Mouse (Mus musculus) mature B cell (primary cell): ENCODE results near the gene Gpr89.

ENCODE experiments used
- in situ Hi-C: fragments of 300-500 bp; cut with MboI; formaldehyde crosslinking; loops from 2 replicates; pipeline ENCODE4 v1.14.3; 2019

Gene Gpr89

DNA sequence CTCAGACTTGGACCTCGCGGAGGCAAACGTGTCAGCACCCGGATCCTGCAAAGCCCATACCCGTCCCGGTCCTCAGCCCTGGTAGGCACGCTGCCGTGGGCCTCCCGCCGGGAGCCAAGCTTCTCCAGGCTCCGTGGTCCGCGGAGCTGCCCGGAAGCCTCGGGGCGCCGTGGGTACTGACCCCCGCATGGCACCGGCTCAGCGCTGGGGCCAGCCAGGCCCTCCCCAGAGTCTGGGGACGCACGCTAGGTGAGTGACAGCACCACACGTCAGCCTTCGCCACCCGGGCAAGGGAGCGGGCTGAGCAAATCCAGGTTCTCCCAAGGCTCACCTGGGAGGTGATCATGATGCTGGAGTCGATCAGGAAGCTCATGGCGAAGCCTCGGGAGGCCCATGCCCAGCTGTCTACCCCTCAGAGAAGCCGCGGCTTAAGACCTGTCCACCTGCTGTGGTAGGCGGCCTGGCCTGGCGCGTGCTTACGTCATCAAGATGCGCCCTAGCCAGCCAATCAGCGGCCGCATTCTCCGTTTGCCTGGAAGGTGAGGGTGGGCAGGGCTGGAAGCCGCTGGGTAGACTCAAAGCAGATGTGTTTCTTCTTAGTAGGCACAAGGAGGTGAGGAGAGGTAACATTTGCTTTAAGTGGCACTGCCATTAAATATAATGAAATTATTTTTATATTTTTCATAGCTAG, at the start of gene Gpr89:
Gene Gpr89 (minus strand): TSS at position 496 of the 691 bp plus-strand sequence.
- in situ Hi-C loops = no loop called here

GRCm38 (mm10) chr3:96953489-96954233, 48.5 kb upstream of the Gpr89 start:
- in situ Hi-C loops = no loop called here

GRCm38 (mm10) chr3:96942706-96943105, 37.6 kb upstream of the Gpr89 start:
- in situ Hi-C loops = loop anchor here (25.0 kb wide), 1 partner anchor 395 kb away; no protein-coding TSS in a partner anchor

DNA sequence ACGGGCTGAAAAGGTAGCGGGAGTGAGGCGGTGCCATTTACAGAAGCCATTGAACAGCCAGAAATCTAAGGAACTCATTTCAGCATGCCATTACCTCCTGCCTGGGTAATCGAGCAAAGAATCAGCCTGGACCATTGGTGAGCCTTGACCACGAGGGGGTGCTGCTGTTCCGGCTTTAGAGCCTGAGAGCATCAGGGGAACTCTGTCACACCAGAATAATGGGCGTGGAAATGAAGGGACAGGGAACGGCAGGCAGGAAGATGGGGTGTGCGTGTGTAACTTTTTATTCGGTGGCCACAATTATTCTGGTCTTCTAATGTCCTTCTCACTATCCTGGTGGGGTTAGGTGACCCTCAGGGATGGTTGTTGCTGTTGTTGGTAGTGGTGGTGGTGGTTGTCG, 33.6 kb upstream of the Gpr89 start:
- in situ Hi-C loops = loop anchor here (25.0 kb wide), 1 partner anchor 399 kb away; no protein-coding TSS in a partner anchor

- in situ Hi-C loops = loop anchor here (25.0 kb wide), 1 partner anchor 400 kb away; no protein-coding TSS in a partner anchor
Observed at GRCm38 (mm10) chr3:96937606-96938005, 32.5 kb upstream of the Gpr89 start.

DNA sequence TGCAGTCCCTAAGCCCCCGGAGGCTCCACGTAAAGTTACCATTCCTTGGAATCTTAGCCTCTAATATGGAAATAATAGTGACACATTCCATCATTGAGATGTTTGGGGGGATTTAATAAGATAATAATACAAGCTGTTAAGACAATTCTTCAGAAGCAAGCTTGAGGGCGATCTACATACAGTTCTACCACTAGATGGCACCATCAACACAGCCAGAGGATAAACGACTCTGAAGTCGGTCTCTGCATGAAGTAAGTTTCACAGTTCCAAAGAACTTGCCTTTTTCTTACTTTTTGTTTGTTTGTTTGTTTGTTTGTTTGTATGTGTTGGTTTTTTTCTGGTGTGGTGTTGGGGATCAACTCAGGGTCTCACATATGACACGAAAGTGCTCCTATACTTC, 31.1 kb upstream of the Gpr89 start:
- in situ Hi-C loops = loop anchor here (25.0 kb wide), 1 partner anchor 401 kb away; no protein-coding TSS in a partner anchor

GRCm38 (mm10) chr3:96931261-96931681, 26.1 kb upstream of the Gpr89 start:
- in situ Hi-C loops = loop anchor here (25.0 kb wide), 1 partner anchor 406 kb away; no protein-coding TSS in a partner anchor

GRCm38 (mm10) chr3:96925920-96926319, 20.8 kb upstream of the Gpr89 start, which contains the start of gene Gja8:
Gene Gja8, minus strand, starts transcription at chr3:96926020.
- in situ Hi-C loops = loop anchor here (25.0 kb wide), 1 partner anchor 411 kb away; no protein-coding TSS in a partner anchor

- in situ Hi-C loops = loop anchor here (25.0 kb wide), 1 partner anchor 413 kb away; no protein-coding TSS in a partner anchor
Observed at GRCm38 (mm10) chr3:96924631-96925030, 19.5 kb upstream of the Gpr89 start.

GRCm38 (mm10) chr3:96920991-96921390, 15.8 kb upstream of the Gpr89 start:
- in situ Hi-C loops = no loop called here

DNA sequence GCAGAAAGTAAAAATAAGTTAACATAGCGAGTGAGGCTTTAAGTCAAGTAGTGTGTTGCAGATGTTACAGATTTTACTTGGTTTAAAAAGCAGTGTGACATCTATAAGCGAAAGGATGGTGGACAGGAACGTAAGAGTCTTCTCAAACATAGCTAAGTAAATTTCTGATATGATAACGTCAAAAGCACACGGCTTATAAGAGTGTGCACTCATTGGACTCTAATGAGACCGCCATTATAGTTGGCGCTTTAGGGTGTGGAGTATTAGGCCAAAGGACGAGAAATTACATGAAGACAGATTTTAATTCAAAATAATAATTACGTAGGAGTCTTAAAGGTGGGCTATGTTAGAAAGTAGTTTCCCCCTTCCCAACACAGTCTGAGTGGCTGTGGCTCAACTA, 446 bp upstream of the Gpr89 start:
- in situ Hi-C loops = no loop called here

GRCm38 (mm10) chr3:96904393-96904792, 753 bp downstream of the Gpr89 start, which contains the start of gene Gja5:
Gene Gja5, plus strand, starts transcription at chr3:96904693.
- in situ Hi-C loops = no loop called here

DNA sequence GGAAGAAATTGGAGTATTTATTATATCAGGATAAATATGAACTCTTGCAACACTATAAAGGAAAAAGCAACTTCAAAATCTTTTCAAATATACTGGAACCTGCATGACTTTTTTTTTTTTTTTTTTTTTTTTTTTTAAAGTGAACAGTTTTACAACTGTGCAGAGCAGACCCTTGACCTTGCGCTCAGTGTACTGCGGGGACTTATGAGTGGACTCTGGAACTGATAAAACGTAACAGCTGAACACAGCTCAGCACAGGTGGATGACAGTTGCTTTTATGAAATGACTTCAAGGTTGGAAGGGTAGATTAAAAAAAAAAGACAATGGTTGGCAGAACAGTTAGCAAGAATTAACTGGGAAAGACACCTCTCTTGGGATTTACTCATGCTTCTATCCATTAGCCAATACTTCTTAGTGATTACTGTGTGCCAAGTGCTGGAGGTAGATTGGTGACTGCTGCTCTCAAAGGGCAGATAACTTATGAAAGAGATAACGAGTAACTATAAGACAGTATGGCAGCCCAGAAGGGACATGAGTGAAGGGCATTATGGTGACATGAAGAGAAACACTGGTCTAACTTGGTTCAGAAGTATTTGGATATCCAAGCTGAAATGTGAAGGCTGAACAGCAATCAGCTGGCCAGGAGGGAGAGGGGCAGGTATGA, 2.7 kb downstream of the Gpr89 start:
- in situ Hi-C loops = no loop called here

- in situ Hi-C loops = no loop called here
Observed at GRCm38 (mm10) chr3:96883690-96884089, 21.5 kb downstream of the Gpr89 start.

GRCm38 (mm10) chr3:96882061-96882849, 22.9 kb downstream of the Gpr89 start:
- in situ Hi-C loops = no loop called here

- in situ Hi-C loops = no loop called here
Observed at GRCm38 (mm10) chr3:96881557-96881956, 23.6 kb downstream of the Gpr89 start.

- in situ Hi-C loops = no loop called here
Observed at GRCm38 (mm10) chr3:96880385-96880784, 24.8 kb downstream of the Gpr89 start.

DNA sequence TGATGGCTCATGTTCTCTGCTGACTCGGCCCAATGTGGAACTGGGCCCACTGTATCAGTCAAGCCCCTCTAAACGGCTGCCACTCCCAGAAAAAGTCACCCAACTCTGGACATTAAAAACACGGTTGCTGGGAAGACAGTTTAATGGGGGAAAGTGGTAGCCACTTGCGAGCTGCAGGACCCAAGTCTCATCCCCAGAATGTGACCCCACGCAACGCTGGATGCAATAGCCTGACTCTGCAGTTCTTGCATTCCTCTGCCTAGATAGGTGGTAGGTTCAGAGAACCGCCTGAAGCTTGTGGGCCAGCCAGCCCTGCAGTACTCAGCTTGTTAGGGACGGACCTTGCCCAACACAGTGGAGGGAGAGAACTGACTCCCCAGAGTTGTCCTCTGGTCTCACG, 25.6 kb downstream of the Gpr89 start:
- in situ Hi-C loops = no loop called here

- in situ Hi-C loops = no loop called here
Observed at GRCm38 (mm10) chr3:96874808-96875571, 30.2 kb downstream of the Gpr89 start.

DNA sequence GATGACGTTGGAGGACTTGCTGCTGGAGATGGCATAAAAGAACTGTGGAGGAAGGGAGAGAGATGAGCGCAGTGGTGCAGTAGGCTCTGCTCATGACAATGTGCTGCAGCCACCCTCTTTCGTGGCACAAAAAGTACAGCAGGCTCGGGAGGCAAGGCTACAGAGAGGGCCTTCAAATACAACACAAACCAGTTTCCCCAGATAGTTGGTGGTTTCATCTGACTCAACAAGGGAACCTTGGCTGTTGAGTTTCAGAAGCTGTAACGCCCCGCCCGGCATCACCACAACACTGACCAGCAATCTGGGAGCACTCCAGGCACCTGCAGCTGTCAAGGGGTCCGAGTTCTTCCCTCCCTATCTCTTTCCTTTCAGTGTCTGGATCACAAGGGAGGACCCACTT, 32.6 kb downstream of the Gpr89 start:
- in situ Hi-C loops = no loop called here

GRCm38 (mm10) chr3:96871070-96871469, 34.1 kb downstream of the Gpr89 start:
- in situ Hi-C loops = no loop called here
